Mouse (Mus musculus) midbrain, embryonic 14.5 days (tissue): Measurements from ENCODE around the gene Cenpt. TPM values are rescaled to one million over a fixed set of nuclear protein-coding genes. Genes with fewer than 3 reads are reported as not detected.

Experiments used
- ATAC-seq: fragments of 200-750 bp; cut with Nextera tagmentation; 2 replicates; pipeline ENCODE4 v1.8.0; 2017; ENCODE audit warnings: moderate number of reproducible peaks, moderate library complexity; ENCODE audit not compliant: low FRiP score, low TSS enrichment
- DNase-seq: peaks from one replicate; pipeline ENCODE4 v3.0.0-alpha.2; 2015
- H3K27ac ChIP-seq: fragments of 300-500 bp; sonication (generic); replicated peaks from 2 replicates; pipeline ENCODE4 v1.5.1; 2014; ENCODE audit warnings: mild to moderate bottlenecking, low read depth, low read length, moderate library complexity
- H3K27me3 ChIP-seq: fragments of 300-500 bp; sonication (generic); 2 replicates; pipeline ENCODE4 v1.6.1; 2014; ENCODE audit warnings: low read length, control low read depth, mixed read lengths; ENCODE audit not compliant: control insufficient read depth, insufficient read depth
- H3K36me3 ChIP-seq: fragments of 300-500 bp; sonication (generic); 2 replicates; pipeline ENCODE4 v1.6.1; 2014; ENCODE audit warnings: low read length, control low read depth; ENCODE audit not compliant: control insufficient read depth, insufficient read depth
- H3K4me1 ChIP-seq: fragments of 300-500 bp; sonication (generic); 2 replicates; pipeline ENCODE4 v1.6.1; 2014; ENCODE audit warnings: mild to moderate bottlenecking, antibody characterized with exemption, low read length, control low read depth; ENCODE audit not compliant: control insufficient read depth, insufficient read depth
- H3K4me2 ChIP-seq: fragments of 300-500 bp; sonication (generic); 2 replicates; pipeline ENCODE4 v1.6.1; 2014; ENCODE audit warnings: mild to moderate bottlenecking, low read length, moderate library complexity
- H3K4me3 ChIP-seq: fragments of 300-500 bp; sonication (generic); replicated peaks from 2 replicates; pipeline ENCODE4 v1.5.1; 2014; ENCODE audit warnings: low read depth, low read length
- H3K9ac ChIP-seq: fragments of 300-500 bp; sonication (generic); replicated peaks from 2 replicates; pipeline ENCODE4 v1.6.1; 2014; ENCODE audit warnings: mild to moderate bottlenecking, low read length, moderate library complexity
- H3K9me3 ChIP-seq: fragments of 300-500 bp; sonication (generic); 2 replicates; pipeline ENCODE4 v1.6.1; 2016; ENCODE audit warnings: low read length, control low read depth, mixed read lengths; ENCODE audit not compliant: control insufficient read depth
- WGBS: fragments of 180-500 bp; shearing (Covaris S2); extraction: QIAGEN DNeasy Blood & Tissue Kit; methylation state at CpG from one replicate; pipeline ENCODE4 v1.1.7; 2014; 5-methylcytosine and 5-hydroxymethylcytosine counted together
- polyA plus RNA-seq: library from polyadenylated mRNA; unstranded; fragments of >200 nt; fragmentation: Nextera tagmentation; extraction: Ambion mirVana; gene quantifications from 2 replicates; pipeline ENCODE4 v1.2.1, GENCODE M21; 2014

Cenpt gene
- polyA plus RNA-seq, 1 experiment from 2014 or later, result 55.7 TPM

- peaks cover 57% of the 10 kb centered on the region for H3K36me3 ChIP-seq
Measured at GRCm38 (mm10) chr8:105820925-105821324, 32.2 kb downstream of the Cenpt start.

GRCm38 (mm10) chr8:105819659-105820058 is 33.4 kb downstream of the Cenpt start:
- ATAC-seq (no peak), DNase-seq (no peak)
- WGBS, result 88% methylated on average over 3 of the region's 3 CpGs
- Histone ChIP-seq H3K4me2 (no peak overlapping the region), H3K27me3 (no peaks in the 10 kb centered on the region), H3K4me1 (no peaks in the 10 kb centered on the region), H3K9me3 (no peaks in the 10 kb centered on the region), H3K9ac (no peak overlapping the region), H3K4me3 (no peak overlapping the region), H3K36me3 (peaks cover 51% of the 10 kb centered on the region), H3K27ac (no peak overlapping the region)

More at GRCm38 (mm10) chr8:105820925-105821324, 32.2 kb downstream of the Cenpt start:
- DNase-seq, result no peak
- ATAC-seq, result no peak
- Histone ChIP-seq H3K9ac (no peak overlapping the region), H3K27me3 (no peaks in the 10 kb centered on the region), H3K4me2 (no peak overlapping the region), H3K4me3 (no peak overlapping the region), H3K27ac (no peak overlapping the region), H3K9me3 (no peaks in the 10 kb centered on the region), H3K4me1 (peaks cover 3% of the 10 kb centered on the region)
- 100% methylated on average over 1 of the region's 1 CpGs for WGBS

GRCm38 (mm10) chr8:105813241-105813640 is 39.8 kb downstream of the Cenpt start:
- Histone ChIP-seq H3K4me2 (no peak overlapping the region), H3K9me3 (no peaks in the 10 kb centered on the region), H3K27ac (no peak overlapping the region), H3K4me3 (no peak overlapping the region), H3K27me3 (no peaks in the 10 kb centered on the region), H3K4me1 (no peaks in the 10 kb centered on the region), H3K9ac (no peak overlapping the region), H3K36me3 (peaks cover 13% of the 10 kb centered on the region; the same call in 1 of the 2 replicates)
- WGBS, result 99% methylated on average over 6 of the region's 6 CpGs
- DNase-seq (no peak), ATAC-seq (no peak)

- no peak for DNase-seq
- Histone ChIP-seq H3K27ac (no peak overlapping the region), H3K9ac (no peak overlapping the region), H3K27me3 (no peaks in the 10 kb centered on the region), H3K4me2 (no peak overlapping the region), H3K4me1 (no peaks in the 10 kb centered on the region), H3K36me3 (peaks cover 13% of the 10 kb centered on the region; the same call in 1 of the 2 replicates), H3K9me3 (no peaks in the 10 kb centered on the region), H3K4me3 (no peak overlapping the region)
- WGBS, result 89% methylated on average over 5 of the region's 5 CpGs
- no peak for ATAC-seq
Measured at GRCm38 (mm10) chr8:105812511-105812910, 40.6 kb downstream of the Cenpt start.

- Histone ChIP-seq H3K36me3 (peaks cover 13% of the 10 kb centered on the region; the same call in 1 of the 2 replicates), H3K4me2 (no peak overlapping the region), H3K27me3 (no peaks in the 10 kb centered on the region), H3K4me1 (no peaks in the 10 kb centered on the region), H3K4me3 (no peak overlapping the region), H3K9ac (no peak overlapping the region), H3K9me3 (no peaks in the 10 kb centered on the region), H3K27ac (no peak overlapping the region)
- 83% methylated on average over 3 of the region's 3 CpGs for WGBS
- DNase-seq, result no peak
- no peak for ATAC-seq
Measured at GRCm38 (mm10) chr8:105811543-105811942, 41.5 kb downstream of the Cenpt start.

- H3K4me1 ChIP-seq, result no peaks in the 10 kb centered on the region
- WGBS, result 86% methylated on average over 10 of the region's 10 CpGs
- H3K9me3 ChIP-seq, result no peaks in the 10 kb centered on the region
- no peak overlapping the region for H3K4me2 ChIP-seq
- ATAC-seq, result no peak
- H3K9ac ChIP-seq, result no peak overlapping the region
- DNase-seq, result no peak
- no peak overlapping the region for H3K4me3 ChIP-seq
- H3K27me3 ChIP-seq, result no peaks in the 10 kb centered on the region
- no peak overlapping the region for H3K27ac ChIP-seq
- H3K36me3 ChIP-seq, result peaks cover 13% of the 10 kb centered on the region; the same call in 1 of the 2 replicates
Measured at GRCm38 (mm10) chr8:105811061-105811460, 42.0 kb downstream of the Cenpt start.

- H3K36me3 ChIP-seq, result peaks cover 15% of the 10 kb centered on the region; the same call in 1 of the 2 replicates
- H3K9ac ChIP-seq, result no peak overlapping the region
- 83% methylated on average over 6 of the region's 6 CpGs for WGBS
- no peak overlapping the region for H3K4me2 ChIP-seq
- no peaks in the 10 kb centered on the region for H3K9me3 ChIP-seq
- H3K27ac ChIP-seq, result no peak overlapping the region
- H3K4me3 ChIP-seq, result no peak overlapping the region
- no peaks in the 10 kb centered on the region for H3K4me1 ChIP-seq
- DNase-seq (no peak), ATAC-seq (no peak)
- H3K27me3 ChIP-seq, result no peaks in the 10 kb centered on the region
Measured at GRCm38 (mm10) chr8:105810245-105810786, 42.8 kb downstream of the Cenpt start.

GRCm38 (mm10) chr8:105808480-105808879 is 44.6 kb downstream of the Cenpt start:
- no peaks in the 10 kb centered on the region for H3K9me3 ChIP-seq
- no peaks in the 10 kb centered on the region for H3K27me3 ChIP-seq
- no peak overlapping the region for H3K4me2 ChIP-seq
- peaks cover 23% of the 10 kb centered on the region; the same call in 1 of the 2 replicates for H3K36me3 ChIP-seq
- no peak for DNase-seq
- 96% methylated on average over 2 of the region's 2 CpGs for WGBS
- no peak for ATAC-seq
- H3K9ac ChIP-seq, result no peak overlapping the region
- H3K27ac ChIP-seq, result no peak overlapping the region
- no peak overlapping the region for H3K4me3 ChIP-seq
- H3K4me1 ChIP-seq, result no peaks in the 10 kb centered on the region

GRCm38 (mm10) chr8:105807766-105808165 is 45.3 kb downstream of the Cenpt start:
- DNase-seq (no peak), ATAC-seq (no peak)
- WGBS, result 89% methylated on average over 5 of the region's 5 CpGs
- no peaks in the 10 kb centered on the region for H3K9me3 ChIP-seq
- H3K4me2 ChIP-seq, result no peak overlapping the region
- H3K27ac ChIP-seq, result no peak overlapping the region
- no peaks in the 10 kb centered on the region for H3K4me1 ChIP-seq
- no peak overlapping the region for H3K4me3 ChIP-seq
- no peaks in the 10 kb centered on the region for H3K27me3 ChIP-seq
- H3K36me3 ChIP-seq, result peaks cover 23% of the 10 kb centered on the region; the same call in 1 of the 2 replicates
- no peak overlapping the region for H3K9ac ChIP-seq
